Mouse (Mus musculus) brain, embryonic 14.5 days (tissue): ENCODE measurements at regions not wholly inside any gene's neighbourhood (a gene's known extent, or its start where the extent isn't known, plus 50 kb on each side); places are given as distances from the start of the nearest gene placed in this dataset.

Source experiments
- CTCF ChIP-seq: fragments of 200-500 bp; IDR thresholded peaks from 2 replicates; pipeline ENCODE4 v1.5.1; 2012; ENCODE audit warnings: inconsistent platforms, mild to moderate bottlenecking, moderate library complexity, borderline replicate concordance; ENCODE audit not compliant: insufficient read depth, insufficient read length; ENCODE audit errors: extremely low read depth
- POLR2A ChIP-seq: fragments of 200-500 bp; IDR thresholded peaks from 2 replicates; pipeline ENCODE4 v1.6.1; 2012; ENCODE audit warnings: mild to moderate bottlenecking, inconsistent platforms, borderline replicate concordance; ENCODE audit not compliant: poor library complexity, insufficient read depth, insufficient read length, severe bottlenecking; ENCODE audit errors: extremely low read depth

DNA sequence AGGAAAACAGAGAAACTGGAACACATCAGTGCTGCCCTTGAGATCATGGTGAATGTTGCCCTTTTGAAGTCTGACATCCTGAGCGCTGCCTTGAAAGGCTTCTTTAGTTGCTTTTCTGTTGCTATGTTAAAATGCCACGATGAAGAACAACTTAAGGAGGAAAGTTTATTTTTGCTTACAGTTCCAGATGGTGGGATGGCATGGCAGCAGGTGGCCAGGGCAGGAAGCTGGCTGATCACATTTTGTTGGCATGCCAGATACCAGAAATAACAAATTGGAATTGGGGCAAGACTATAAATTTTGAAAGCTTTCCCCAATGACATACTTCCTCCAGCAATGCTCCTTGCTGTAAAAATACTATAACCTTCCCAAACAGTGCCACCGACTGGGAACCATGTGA lies 334.9 kb upstream of the B3gat1 start:
- no peak for TF ChIP-seq POLR2A
- no peak for TF ChIP-seq CTCF
